Mouse (Mus musculus) cerebellum, postnatal 4 days (tissue): ENCODE results near the gene Rflnb.
"Not testable (repeated sequence)": the region's sequence is repeated elsewhere in the genome, so short reads cannot be mapped to it uniquely, and the experiment has no call there.

Experiments
- DNase-seq, 2 experiments: peaks; one replicate each; pipeline ENCODE4 v3.0.0; 2022; ENCODE audit warnings: low spot score in 2 of 2, mixed read lengths in 1 of 2

The Rflnb gene

DNA sequence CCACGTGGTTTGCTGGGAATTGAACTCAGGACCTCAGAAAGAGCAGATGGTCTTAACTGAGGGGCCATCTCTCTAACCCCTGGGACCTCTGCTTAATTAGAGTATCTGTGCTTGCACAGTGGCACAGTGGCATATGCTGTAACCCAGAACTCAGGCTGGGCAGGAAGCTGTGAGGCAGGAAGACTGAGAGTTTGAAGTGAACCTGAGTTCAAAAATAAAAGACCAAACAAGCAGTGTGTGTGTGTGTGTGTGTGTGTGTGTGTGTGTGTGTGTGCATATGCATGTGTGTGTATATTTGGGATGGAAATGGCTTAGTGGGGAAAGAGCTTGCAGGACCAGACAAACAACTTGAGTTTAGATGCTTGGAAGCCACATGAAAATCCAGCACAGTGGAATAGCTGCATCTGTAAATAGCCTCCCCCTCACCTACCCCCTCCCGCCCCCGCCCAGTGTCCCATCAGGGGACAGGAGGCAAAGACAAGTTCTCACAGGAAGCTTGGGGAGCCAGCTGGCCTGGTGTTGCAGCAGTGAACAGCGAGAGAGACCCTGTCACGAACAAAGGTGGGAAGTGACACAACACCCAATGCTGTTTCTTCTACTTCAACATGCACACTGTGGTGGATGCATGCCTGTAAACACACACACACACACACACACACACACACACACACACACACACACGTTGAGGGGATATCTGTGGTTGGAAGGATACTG is 10.2 kb upstream of the Rflnb start:
- no peak for DNase-seq

DNA sequence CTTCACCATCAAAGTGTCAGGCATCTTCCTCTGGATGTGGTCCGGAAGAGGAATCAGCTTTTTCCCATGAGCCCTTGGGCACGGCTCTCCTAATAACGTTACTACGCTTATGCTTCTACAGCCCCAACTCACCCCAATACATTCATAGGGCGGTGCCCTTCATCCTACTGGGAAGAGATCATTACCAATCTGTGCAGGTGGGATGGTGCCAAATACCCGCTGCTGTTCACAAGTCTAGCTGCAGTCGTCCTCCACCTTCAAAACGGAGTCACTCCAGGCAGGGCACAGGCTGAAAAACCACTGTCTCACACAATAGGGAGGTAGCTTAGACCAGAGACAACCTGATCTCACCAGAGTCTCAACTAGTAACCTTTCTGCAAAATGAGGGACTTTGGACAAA is 7.6 kb upstream of the Rflnb start:
- DNase-seq = no peak

DNA sequence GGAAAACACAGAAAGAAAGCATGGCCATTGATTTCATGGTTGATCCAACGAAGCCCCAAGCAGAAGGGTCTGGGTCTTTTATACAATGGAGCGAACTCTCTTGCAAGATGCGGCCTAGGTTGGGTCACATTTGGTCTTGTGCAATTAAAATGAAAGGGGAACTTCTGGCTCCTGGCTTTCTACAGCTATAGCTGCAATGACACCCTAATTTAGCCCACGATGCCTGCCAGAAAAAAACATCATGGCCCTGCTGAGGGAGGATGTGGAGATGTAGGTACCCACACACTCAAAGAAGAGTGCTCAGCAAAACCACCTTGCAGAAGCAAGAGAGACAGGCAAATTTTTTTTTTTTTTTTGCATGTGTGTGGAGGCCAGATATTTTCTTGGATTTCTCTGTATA is 6.3 kb upstream of the Rflnb start:
- no peak for DNase-seq

DNA sequence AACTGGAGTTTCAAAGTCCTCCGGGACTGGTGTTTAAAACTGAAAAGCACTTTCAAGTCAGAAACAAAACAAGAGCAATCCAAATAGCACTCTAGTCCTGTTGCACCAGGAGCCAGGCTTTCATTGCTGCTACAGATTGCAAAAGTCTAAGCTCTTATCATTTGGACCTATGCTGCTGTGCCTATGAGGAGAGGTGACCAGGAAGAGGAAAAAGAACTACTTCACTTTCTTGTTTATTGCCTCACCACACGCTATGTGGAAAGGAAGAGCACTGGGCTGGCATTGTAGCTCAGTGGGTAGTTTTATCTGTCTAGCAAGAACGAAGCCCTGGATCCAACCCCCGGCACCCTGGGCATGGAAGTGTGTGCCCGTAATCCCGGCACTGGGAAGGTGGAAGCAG is 5.8 kb upstream of the Rflnb start:
- no peak for DNase-seq

DNA sequence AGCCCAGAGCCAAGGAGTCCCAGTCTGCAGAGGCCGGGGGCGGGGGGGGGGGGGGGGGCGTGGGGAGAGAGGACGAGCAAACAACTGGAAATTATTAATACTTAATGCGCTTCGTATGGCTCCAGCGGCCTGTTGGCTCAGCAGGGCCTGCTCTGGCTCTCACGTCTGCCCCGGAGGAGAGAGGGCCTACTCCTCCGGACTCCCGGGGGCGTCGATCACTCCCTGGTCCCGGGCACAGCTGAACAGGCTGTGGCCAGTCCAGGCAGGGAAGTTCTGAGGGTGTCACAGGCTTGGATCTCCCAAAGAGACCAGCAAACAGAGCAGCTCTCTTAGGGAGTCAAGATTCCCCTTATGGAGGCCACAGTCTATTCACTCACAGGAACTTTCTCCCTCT is 487 bp upstream of the Rflnb start:
- no peak for DNase-seq

DNA sequence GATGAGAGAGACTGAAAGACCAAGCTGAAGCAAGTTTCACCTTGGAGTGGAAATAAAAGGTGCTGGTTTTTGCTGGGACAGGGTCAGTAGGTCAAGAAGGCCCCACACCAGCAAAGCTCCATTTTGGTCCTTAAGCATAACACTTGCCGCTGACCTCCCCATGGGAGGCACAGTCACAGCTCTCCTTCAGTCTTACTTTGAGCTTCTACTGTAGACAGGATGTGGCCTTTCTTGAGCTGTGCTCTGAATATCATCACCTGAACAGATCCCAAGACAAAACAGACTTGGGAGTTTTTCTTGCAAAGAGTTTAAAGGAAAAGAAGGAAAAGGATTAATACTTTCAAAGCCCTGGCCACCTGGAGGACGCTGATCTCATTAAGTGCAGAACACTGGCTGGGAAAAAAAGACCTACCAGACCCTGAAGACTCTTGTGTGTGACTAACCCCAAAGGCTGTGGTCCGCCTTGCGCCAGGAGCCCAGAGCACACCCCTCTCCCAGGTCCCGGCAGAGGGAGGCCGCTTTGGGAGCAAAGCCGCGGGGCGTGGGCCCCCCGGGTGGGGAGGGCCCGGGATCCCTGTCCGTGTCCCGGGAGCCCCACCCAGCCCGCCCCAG is 949 bp downstream of the Rflnb start:
- DNase-seq = no peak

DNA sequence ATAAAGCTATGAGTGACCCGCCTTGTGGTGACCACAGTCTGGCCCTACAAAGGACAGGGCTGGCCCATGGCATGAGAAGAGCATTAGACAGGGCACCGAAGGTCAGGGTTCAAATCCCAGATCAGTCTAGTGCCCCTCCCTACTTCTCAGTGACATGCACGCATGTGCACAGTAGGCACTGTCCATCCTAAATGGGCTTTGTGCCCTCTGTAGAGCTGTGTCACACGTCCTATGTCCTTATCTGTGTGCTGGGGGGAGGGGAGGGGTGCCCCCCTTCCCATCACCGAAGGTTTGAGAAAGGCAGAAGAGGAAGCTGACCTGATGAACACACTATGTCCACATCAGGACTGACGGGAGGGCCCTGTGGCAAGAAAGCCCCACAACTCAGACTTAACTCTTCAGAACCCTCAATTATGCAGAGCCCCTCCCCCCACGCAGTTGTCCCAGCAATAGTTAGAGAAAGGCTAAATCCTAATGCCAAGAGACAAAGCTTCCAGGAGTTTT is 2.5 kb downstream of the Rflnb start:
- no peak for DNase-seq

DNA sequence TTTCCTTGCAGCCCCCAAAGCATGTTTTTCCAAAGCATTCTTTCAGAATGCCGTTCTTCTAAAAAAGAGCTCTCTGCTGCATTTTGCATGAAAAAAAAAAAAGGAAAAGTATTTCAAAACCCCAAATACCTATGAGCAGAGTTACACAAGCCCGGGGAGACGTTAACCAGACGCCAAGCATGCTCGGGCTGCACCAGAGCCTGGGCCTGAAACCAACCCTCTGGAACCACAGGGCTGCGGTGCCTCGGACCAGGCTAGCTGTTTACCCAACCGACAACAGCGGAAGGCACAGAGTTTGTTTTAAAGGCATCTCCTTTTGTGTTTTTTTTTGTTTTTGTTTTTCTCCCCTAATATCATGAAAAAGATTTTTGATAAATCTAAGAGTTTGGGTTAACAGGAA is 6.7 kb downstream of the Rflnb start:
- DNase-seq = no peak

DNA sequence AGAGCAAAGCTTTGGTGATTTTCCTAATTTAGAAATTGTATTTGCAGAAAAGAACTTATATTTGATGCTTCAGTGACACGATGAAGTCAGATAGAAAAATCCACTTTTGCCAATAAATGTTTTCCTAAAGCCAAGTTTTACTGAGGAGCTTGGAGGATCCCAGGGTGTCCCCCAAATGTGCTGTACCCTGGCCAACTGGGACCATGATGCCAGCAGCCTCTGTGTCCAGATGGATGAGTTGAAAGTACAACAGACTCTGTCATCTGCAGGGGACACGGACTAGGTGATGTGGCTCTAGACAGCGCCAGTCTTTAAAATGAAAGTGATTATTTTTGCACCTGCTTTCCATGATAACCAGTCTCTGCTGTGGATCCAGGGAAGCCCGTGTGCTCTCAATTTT is 7.7 kb downstream of the Rflnb start:
- no peak for DNase-seq

DNA sequence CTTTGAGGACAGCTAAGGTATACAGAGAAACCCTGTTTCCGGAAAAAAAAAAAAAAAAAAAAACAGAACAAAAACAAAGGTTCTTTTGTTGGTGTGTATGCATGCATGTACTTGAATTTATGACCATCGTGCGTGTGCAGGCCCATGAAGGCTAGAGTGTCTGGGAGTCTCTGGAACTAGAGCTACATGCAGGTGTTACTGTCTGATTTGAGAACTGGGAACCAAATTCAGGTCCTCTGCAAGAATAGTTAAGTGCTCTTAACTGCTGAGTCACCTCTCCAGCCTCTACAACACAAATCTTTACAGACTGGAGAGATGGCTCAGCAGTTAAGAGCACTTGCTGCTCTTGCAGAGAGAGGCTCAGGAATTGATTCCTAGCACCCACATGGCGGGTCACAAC is 11.8 kb downstream of the Rflnb start:
- DNase-seq = no peak

DNA sequence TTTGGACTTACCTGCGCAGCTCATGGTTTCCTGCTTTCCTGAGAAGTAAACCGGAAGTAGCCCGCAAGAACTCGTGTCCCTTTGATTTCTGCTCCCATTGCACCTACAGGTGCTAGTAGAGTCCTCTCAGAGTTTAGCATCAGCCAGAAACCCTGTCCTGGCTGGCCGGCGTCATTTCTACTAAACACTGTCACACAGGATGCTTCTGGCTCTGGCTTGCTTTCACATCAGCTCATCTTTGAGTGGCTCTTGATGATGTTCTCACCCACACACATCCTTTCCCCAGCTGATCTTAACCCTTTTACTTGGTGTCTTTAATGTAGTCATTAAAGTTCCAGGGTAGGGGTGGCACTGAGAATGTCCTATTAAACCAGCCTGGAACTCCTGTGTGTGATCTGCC is 12.3 kb downstream of the Rflnb start:
- DNase-seq = no peak

DNA sequence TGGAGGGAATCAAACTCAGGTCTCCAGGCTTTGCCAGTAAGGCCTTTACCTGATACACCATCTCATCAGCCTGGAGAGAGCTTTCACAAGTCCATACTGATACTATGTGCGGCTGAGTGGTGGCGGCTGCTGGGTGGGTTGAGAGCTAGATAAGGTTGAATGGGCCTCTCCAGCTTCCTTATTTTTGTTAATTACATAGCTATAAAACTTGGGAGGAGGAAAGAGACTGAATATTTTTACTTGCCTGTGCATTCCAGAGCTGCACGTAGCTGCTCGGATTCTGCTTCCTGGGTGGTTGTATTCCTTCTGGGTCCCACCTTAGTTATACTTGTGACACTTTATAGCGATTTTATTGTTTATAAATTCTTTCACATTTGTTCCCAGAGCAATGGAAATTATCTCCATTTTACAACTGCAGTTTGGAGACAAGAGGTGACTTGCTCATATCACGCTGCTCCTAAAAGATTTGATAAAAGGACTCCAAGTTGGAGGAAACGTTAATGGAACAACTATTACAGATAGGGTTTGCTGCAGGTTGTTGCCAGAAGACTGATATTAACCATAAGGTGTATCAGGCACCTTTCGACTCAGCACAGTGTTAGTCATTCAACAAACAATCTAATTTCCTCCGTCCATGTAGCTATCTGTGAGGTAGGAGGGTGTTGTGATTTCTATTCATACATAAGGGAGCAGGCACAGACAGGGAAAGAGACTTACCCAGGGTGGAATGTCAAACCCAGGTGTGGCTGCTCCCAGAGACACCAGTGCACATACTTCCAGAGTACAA is 16.6 kb downstream of the Rflnb start:
- no peak for DNase-seq

DNA sequence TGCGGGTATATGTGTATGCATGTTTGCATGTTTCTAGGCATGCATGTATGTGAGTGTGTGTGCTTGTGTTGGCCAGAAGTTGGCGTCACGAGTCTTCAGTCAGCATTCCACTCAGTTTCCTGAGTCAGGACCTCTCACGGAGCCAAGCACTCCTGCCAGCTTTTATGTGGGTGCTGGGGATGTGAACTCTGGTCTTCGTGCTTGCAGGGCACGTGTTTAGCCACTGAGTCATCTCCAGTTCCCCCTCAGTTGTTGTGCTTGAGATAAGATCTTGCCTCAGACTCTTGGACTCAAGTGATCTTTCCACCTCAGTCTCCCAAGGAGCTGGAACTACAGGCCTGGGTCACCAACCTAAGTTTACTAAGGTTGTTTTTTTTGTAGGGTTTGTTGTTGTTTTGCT is 18.5 kb downstream of the Rflnb start:
- no peak for DNase-seq

DNA sequence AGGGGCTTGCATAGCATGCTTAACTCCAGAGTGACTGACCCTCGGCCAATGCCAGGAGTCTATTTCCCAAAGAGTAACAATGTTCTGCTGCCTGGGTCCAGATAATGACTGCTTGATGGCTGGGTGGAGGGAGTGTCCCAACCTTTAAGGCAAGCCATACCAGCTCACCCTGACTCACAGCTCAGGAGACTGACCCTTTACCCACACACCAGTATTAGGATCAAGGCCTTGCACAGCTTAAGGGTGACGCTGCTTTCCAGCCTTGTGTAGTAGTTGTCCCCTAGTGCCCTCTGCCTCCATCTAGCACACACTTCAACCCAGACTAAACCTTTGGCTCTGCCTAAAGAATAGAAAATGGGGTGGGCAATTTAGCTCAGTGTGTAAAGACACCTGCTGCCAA is 19.4 kb downstream of the Rflnb start:
- no peak for DNase-seq

DNA sequence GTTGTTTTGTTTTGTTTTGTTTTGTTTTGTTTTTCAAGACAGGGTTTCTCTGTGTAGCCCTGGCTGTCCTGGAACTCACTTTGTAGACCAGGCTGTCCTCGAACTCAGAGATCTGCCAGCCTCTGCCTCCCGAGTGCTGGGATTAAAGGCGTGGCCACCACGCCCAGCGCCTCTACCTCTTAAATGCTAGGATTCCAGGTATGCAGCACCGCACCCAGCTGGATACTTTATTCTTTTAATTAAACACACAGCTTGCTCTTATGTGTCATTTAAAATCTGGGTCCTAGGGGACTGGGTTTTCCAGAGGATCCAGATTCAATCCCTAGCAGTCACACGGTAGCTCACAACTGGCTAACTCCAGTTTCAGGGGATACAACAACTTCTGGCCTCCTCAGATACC is 23.3 kb downstream of the Rflnb start:
- not testable (repeated sequence) for DNase-seq

DNA sequence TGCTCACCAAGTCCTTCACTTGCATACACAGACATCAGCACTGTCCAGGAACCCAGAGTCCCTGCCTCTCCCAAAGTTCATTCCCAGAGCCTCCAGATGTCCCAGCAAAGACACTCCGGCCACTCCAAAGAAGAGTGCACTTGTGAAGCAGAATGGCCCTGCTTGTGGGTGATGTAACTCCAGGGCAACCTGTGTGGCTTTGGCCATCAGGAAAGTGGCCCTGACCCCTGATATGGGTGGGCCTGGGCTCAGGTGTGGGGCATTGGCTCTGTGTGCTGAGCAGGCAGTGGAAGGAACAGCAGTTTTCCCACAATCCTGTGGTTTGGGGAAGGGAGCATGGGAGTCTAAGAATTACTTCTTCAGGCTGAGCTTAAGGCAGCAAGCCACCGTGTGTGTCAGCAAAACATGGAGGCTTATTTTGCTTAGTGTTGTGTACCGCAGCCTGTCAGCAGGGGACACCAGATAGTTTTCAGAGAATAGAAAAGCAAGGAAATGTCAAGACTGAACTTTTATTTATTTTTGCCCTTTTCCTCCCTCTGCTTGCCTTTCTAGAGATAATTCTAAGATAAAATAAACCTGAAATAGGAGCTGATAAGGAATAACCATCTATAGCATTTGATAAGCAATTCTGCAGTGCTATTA is 26.2 kb downstream of the Rflnb start:
- no peak for DNase-seq

DNA sequence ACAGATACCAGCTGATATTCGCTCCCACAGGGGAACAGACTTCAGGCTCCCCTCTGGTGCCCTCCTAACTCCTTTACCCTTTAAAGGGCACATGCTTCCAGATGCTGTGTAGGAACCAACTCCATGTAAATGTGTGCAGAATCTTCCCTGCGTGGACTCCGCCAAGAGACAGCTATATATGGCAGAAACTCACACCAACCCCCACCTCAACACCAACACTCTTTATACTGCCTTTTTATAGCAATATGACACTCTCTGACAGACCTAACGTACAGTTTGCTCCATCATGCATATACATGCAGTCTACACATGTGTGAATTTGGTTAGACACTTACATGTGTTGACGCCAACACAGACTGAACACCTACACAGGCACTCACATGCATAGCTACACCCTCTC is 26.9 kb downstream of the Rflnb start:
- DNase-seq = no peak

DNA sequence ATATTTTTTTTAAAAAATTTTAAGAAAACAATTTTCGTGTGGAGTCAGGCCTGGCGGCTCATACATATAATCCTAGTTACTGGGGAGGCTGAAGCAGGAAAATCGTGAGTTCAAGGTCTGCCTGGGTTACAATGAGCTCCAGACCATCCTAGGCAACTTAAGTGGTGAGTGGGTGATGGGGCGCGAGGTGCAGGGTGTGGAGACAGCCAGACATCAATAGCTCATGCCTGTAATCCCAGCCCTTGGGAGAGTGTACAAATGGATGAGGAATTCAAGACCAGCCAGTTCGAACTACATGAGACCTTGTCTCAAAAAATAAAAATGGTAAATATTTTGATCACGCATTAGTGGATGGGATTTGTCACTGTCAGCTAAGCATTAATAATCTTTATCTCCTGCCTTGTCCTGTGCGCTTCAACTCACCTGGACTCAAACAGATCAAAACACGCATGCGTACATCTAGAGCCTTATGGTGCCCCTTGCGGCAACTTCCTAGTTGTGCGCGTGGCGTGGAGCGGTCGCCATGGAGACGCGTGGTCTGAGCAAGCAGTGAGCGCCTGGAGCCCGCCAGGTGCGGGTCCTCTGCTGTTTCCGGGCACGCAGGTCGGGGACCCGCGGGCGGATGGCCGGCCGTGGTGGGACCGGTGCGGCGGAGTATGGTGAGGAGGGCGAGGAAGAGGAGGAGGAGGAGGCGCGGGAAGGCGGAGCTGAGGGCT is 28.0 kb downstream of the Rflnb start, which contains the start of gene 1700016K19Rik:
TSS of gene 1700016K19Rik (plus strand) at position 473 of the 716 bp plus-strand sequence.
- DNase-seq = peak; percentile 58 to 76

DNA sequence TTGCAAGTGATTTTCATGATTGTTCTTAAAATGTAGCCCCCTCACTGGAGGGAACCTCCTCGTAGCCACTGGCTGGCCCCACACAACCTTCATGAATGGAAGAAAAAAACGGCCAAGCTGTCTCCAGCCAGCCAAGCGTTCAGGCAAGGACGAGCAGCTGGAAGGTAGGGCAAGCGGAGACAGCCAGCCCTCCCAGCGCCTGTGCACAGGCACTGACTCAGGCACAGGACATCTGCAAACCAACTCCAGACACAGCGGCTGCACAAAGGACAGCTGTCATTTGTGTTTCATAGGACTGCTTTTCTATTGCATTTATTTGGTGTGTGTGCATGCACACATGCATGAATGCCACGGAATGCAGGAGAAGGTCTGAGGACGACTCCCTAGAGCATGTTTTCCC is 33.2 kb downstream of the Rflnb start:
- no peak for DNase-seq

DNA sequence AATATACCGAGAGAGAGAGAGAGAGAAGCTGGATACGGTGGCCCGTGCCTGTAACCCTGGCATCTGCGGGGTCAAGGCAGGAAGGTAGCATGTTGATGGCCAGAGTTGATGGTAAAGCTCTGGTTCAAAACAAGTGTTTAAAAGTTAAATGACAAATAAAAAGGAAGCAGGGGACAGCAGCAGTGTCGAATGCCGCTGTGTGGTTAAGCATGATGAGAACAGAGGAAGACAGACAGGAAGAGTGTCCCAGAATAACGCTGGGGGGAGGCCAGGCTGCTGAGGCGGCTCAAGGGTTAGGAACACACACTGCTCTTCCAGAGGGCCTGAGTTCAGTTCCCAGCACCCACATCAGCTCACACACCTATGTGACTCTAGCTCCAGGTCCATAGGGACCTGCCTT is 35.1 kb downstream of the Rflnb start:
- DNase-seq = no peak

DNA sequence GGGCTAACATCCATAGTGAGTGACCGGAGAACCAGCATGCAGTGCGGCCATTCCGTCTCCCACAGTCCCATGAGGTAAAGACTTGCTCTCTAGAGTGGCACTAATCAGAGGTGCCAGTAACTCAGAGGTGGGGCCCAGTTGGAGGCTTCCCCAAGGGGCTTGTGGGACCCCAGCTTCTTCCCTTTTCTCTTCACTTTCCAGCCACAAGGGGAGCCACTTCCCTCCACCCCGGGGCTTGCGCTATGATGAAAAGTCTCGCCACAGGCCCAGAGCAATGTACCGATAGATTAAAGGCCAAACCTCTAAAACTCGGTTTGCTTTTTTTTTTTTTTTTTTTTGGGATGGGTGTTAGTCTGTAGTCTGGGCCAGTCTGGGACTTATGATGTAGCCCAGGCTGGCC is 35.7 kb downstream of the Rflnb start:
- DNase-seq = no peak
